Mouse (Mus musculus) layer of hippocampus, adult 18-20 months (tissue): ENCODE results near the gene Zkscan7. TPM values are rescaled to one million over a fixed set of nuclear protein-coding genes. Genes with fewer than 3 reads are reported as not detected.
"Not testable (repeated sequence)": the region's sequence is repeated elsewhere in the genome, so short reads cannot be mapped to it uniquely, and the experiment has no call there.

Source experiments
- DNase-seq, 2 experiments: peaks; one replicate each; pipeline ENCODE4 v3.0.0; 2022; ENCODE audit warnings: low spot score in 2 of 2
- long read RNA-seq: library from polyadenylated mRNA; stranded (forward); transcript quantifications from one replicate; pipeline ENCODE4 v2.0.0, GENCODE M21; 2021
- total RNA-seq, 2 experiments: library from RNA; stranded (reverse); gene quantifications; 2 replicates each; pipeline ENCODE4 v1.2.3; 2021

Zkscan7 gene
- 1 to 10 TPM; 4.1 to 4.7 TPM for total RNA-seq
- long read RNA-seq, full-length matches to known transcripts, result 1 of 2 reads
- long read RNA-seq, partial matches to known transcripts, result 1 of 2 reads
- long read RNA-seq, other reads (novel, unspliced or antisense), result 0 of 2 reads

- DNase-seq, result no peak
Measured at GRCm38 (mm10) chr9:122885385-122885784, at the start of gene Zkscan7. Gene Zkscan7 (plus strand): TSS chr9:122885685.

DNA sequence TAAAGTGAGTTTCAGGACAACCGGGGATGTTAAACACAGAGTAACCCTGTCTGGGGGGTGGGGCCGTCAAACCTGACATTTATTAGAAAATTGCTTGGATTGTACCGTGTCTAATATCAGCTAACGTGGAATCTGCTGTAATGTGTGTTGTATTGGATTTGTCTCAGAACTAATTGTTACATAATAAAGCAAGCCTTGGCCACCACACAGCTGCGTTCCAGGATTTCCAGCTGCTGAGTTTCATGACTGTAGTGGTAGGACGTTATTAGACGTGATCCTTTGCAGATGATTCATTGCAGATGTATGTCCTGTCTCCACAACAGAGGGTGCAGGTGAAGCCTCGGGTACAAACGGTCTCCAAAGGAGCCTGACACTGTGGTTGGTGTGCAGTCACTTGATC lies 49.4 kb upstream of the Zkscan7 start:
- DNase-seq, result no peak

- DNase-seq, result peak; percentile 48 to 70
Measured at GRCm38 (mm10) chr9:122836790-122837189, 48.7 kb upstream of the Zkscan7 start.

DNA sequence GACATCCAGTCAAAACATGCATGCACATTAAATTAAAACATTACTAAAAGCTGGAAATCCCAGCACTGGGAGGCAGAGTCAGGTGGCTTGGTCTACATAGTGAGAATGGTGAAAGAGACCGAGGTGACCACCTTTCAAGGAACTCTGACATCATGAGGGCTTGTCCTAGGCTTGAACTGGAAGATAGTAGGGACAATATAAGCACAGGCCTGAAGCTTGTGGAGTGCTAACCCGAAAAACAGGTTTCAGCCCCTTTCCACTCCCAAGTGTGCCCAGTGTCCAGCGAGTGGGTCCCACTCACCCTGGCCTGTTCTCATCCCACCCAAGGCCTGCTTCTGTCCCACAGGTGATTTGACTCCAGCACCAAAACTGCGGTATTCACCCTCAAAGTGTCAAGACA lies 48.3 kb upstream of the Zkscan7 start:
- DNase-seq, result no peak

DNA sequence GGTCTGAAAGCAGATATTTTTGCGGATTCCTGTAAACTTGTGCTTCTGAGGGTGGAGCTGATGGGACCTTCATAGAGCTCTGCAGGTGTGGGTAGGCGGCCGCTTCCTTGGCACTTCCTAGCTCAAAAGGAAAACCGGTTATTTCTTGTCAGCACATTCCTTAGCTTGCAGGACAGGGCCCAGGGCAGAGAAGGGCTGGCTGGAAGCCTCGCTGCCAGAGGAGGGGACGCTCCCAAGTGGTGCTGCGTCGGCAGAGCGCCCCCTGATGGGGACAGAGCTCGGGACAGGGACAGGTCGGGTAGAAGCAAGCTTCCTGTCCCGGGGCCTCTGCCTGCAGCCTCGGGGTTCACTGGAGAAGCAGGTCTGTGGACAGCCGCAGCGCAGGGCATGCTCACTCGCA lies 47.8 kb upstream of the Zkscan7 start:
- no peak for DNase-seq

DNA sequence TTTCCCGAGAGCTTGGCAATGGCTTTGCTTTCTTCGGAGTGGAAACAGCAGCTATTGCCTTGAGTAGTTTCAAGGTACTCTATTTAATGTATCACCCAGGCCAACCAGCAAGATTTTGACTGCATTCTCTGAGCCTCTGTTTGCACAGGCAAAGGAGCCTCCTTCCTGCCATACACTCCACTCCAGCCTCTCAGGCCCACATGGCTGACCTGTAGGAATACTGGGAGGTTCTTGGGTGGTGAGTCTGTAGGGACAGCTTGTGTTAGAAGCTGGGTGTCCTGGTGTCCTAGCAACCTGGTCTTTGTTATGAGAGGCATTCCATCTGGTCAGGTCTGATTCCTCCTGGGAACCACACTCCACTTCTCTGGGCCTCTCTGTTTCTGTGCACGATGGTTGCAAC lies 41.7 kb upstream of the Zkscan7 start, which contains the start of gene Gm35549:
Gene Gm35549, minus strand, starts transcription at position 276 of the 400 bp plus-strand sequence.
- DNase-seq, result no peak

DNA sequence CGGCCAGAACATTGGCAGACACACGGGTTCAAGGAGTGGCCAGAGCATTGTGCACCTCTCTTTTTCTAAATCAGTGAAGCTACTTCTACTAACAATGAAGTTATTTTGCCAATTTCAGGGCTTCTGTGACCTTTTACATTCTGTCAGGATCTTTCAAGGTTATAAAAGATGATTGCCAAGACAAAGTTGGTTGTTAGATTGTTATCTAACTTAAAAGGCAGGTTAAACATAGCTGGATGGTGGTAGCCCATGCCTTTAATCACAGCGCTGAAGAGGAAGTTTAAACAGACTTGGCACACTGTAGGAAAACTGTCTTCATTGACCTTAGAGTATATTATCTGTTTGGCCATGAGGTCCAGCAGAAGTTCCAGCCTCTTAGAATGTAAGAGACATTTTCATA lies 39.9 kb upstream of the Zkscan7 start:
- no peak for DNase-seq

GRCm38 (mm10) chr9:122846156-122846555 lies 39.3 kb upstream of the Zkscan7 start:
- DNase-seq, result peak; percentile 50 to 83

- not testable (repeated sequence) for DNase-seq
Measured at GRCm38 (mm10) chr9:122847811-122848311, 37.6 kb upstream of the Zkscan7 start.

GRCm38 (mm10) chr9:122854526-122854925 lies 31.0 kb upstream of the Zkscan7 start:
- no peak for DNase-seq

GRCm38 (mm10) chr9:122855141-122855540 lies 30.3 kb upstream of the Zkscan7 start:
- DNase-seq, result not testable (repeated sequence)

GRCm38 (mm10) chr9:122855617-122856016 lies 29.9 kb upstream of the Zkscan7 start:
- DNase-seq, result no peak

DNA sequence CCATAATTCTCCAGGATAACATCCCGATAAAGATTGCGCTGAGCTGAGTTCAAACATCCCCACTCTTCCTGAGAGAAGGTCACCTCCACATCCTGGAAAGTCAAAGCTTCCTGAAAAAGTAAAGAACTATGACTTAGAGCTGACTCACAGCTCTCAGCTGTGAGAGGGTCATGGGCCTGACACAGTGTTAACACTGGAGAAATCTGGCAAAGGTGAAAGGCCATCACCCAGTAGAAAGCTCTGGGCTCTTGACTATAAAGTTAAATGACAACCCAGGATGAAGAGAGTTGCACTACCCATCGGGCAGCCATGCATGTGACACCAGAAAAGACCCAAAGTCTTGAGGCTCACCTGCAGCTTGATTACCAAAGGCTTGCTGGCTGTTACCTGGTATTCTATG lies 28.8 kb upstream of the Zkscan7 start:
- DNase-seq, result no peak

DNA sequence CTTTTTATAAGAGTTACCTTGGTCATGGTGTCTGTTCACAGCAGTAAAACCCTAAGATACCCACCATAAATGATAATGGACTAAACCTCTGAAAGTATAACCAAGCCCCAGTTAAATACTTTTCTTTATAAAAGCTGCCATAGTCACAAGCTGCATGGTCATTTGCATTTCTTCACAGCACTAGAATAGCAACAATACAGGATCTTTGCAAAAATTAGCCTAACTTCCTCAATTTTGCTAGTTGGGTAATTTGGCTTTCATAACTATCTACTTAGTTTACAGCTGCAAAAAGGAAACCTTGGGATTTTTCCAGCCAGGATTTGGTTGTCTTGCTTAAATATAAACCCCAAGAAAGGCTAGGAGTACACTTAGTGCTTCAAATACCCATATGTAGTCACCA lies 24.7 kb upstream of the Zkscan7 start:
- no peak for DNase-seq

GRCm38 (mm10) chr9:122863731-122864130 lies 21.8 kb upstream of the Zkscan7 start:
- DNase-seq, result no peak

DNA sequence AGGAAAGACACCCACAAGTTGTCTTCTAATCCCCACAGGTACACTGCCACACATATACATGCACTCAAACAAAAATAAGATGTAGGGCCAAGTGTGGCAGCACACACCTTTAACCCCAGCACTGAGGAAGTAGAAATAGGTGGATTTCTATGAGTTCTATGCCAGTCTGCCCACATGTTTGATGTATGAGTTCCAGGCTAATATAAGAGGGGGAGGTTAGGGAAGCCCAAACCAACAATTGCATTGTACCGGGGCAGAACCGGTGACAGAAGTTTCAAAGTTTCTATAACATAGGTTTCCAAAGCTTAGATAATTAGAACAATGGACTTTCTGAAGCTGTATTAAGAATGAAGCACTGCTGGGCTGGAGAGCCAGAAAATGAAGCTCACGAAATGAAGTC lies 20.6 kb upstream of the Zkscan7 start:
- DNase-seq, result no peak

DNA sequence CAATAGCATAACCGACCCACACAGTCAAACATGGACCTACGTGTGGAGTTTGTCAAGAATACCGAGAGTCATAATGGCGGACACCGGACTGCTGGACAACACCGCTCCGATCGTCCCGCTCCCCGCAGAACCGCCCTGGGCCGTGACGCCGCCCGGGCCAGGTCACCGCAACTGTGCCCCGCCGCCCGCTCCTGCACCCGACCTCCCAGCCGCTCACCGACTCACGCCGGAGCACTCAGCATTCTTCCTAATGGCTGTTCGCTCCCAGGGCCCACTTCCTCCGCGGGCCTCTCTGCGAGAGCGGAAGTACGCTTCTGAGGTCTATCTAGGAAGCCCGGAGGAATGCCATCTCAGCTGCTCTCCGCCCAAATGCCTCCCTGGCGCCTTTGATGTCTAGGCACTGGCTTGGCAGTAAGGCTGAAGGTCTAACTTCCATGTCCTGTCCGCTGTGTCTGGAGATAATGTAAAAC lies 19.8 kb upstream of the Zkscan7 start, which contains the start of gene Zfp445:
Gene Zfp445, minus strand, starts transcription at position 310 of the 470 bp plus-strand sequence.
- peak; percentile 63 to 85 for DNase-seq

DNA sequence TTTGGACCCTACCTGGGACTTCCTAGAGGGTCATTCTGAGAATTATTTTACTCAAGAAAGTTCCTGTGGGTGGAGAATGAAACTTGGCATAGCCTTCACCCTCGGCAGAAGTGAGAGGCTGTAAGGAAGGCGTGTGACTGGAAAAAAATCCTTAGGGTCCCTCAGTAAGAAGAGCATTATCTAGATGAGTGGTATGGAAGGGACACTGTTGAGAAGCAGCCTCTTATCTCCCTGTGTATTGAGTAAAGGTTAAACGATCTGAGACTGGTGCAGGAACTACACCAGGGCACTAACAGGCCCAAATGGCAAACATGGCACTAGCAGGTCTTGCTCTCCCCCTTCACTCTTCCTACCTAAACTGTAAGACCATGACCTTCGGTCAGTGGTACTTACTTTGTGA lies 19.3 kb upstream of the Zkscan7 start:
- no peak for DNase-seq

DNA sequence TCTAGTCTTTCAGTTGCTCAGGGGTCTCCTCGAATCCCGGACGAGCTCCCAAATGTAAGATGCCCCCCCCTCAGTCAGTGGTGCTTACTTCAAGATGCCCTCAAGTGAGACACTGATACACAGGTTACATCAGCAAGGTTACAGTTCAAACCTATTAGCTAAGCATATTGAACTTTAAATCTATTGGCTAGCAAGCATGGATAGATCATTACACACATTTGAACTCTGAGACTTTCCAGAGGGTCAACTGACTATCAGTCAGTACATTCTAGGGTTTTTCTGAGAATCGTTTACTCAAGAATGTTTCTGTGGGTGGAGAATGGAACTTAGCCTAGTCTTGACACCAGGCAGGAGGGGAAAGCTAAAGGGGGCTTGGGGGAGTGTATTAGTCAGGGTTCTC lies 12.9 kb upstream of the Zkscan7 start:
- no peak for DNase-seq

DNA sequence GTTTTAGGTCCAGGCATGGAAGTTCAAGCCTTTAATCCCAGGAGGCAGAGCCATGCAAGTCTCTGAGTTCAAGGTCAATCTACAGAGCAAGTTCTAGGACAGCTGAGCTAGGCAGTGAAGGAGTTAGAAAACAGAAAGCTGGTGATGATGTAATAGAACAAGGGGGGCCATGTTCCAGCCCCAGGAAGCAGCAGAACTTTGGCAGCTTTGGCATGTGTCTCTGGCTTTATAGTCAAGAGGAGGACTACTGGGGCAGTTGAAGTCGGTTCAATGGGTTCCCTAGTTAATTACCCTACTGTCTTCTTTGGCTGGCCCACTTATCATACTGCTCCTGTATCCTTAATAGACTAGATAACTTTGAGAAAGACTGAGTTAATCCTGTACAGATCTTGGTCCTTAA lies 10.8 kb upstream of the Zkscan7 start:
- DNase-seq, result no peak

DNA sequence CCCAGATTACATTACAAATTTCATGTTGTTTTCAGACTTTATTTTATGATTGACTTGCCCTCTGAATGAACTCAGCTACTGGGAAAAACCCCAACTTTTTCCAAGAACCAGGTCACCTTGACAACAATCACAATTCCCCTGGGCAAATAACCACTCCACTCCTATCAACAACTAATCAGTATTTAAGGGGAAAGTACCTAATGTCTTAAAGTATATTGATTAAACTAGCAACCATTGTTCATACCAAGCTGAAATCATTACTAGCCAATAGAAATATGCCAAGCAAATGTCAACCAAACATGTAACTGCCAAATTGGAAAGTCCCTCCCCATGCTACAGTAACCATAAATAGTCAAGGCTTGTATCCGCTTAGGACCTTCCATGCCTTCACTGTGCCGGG lies 10.3 kb upstream of the Zkscan7 start:
- DNase-seq, result no peak

- DNase-seq, result peak; percentile 31 to 67
Measured at GRCm38 (mm10) chr9:122886372-122887179, 1.1 kb downstream of the Zkscan7 start.
